Mouse (Mus musculus) liver, adult 10 weeks (tissue): ENCODE data around the gene Vmn1r73. TPM values are rescaled to one million over a fixed set of nuclear protein-coding genes. Genes with fewer than 3 reads are reported as not detected.

Source experiments
- polyA plus RNA-seq: library from polyadenylated mRNA; stranded (reverse); fragments of 350-450 nt; fragmentation: Illumina TruSeq; extraction: RNeasy Lipid Tissue Mini Kit (QIAGEN cat#74804); gene quantifications from one replicate; pipeline ENCODE4 v1.2.3, GENCODE M21; 2014; ENCODE audit warnings: low read depth, low replicate concordance

Vmn1r73 gene
- not detected for polyA plus RNA-seq

DNA sequence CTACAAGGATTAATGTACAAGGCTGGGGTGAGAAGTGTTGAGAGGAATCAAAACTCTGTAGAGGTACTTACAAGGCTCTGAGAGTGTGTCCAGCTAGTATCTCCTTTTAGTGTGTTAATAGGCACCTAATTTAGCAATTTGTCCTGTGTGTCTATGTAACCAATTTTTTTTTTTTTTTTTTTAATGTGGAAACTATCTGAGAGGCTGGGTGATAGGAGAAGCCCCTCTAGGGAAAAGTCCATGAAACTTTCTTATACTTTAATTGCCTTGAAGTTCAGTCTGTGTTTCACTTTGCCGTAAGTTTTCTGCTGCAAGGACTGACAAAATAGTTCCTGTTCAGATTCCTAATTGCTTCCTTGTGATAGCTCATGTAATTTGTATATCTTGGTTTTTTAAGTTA lies at the start of gene Vmn1r73:
Vmn1r73 (plus strand) TSS at position 301 of the 400 bp plus-strand sequence.

Other genes starting within 250 kb of the Vmn1r73 start
- not detected for gene Zscan4-ps2, start 216.0 kb upstream of the Vmn1r73 start, polyA plus RNA-seq
- not detected for gene Zscan4-ps3, start 121.0 kb upstream of the Vmn1r73 start, polyA plus RNA-seq
- gene Vmn1r72, start 50.1 kb upstream of the Vmn1r73 start, polyA plus RNA-seq, result not detected
- gene Vmn1r74, start 103.7 kb downstream of the Vmn1r73 start, polyA plus RNA-seq, result not detected
- gene Vmn1r75, start 144.4 kb downstream of the Vmn1r73 start, polyA plus RNA-seq, result not detected
- not detected for gene Vmn1r76, start 207.9 kb downstream of the Vmn1r73 start, polyA plus RNA-seq